19 mouse cellular contexts compared by ENCODE assay signal in genomic region chr17:63271000-63271399, GRCm38 (mm10).
"Had no signal": no experiment of that assay in that cellular context is flagged by ENCODE, and none has a peak within 500 bp of the region (broad histone marks: within the 10 kb centered on the region; RNA-seq: fewer than 3 reads in every experiment).

No protein-coding gene starts in this region.

- H3K27ac ChIP-seq: kidney, postnatal 0 days; layer of hippocampus, adult 2 months; limb, embryonic 13.5 days; liver, embryonic 12.5 days; liver, embryonic 15.5 days; lung, embryonic 15.5 days; macrophage; midbrain, embryonic 12.5 days; midbrain, embryonic 15.5 days; neural tube, embryonic 12.5 days; neural tube, embryonic 15.5 days; stomach, postnatal 0 days had no signal

- H3K36me3 ChIP-seq: limb, embryonic 13.5 days; liver, embryonic 12.5 days; liver, embryonic 15.5 days; lung, embryonic 15.5 days; midbrain, embryonic 12.5 days; midbrain, embryonic 15.5 days; neural tube, embryonic 12.5 days; neural tube, embryonic 15.5 days had no signal

- DNase-seq: kidney, adult 2 months; kidney, postnatal 25 days; liver; lung, adult 18-20 months; right cerebral cortex, postnatal 14 days; right cerebral cortex, postnatal 4 days; thymus, postnatal 25 days had no signal

- H3K9ac ChIP-seq: limb, embryonic 13.5 days; liver, embryonic 12.5 days; liver, embryonic 15.5 days; lung, embryonic 15.5 days; midbrain, embryonic 12.5 days; midbrain, embryonic 15.5 days; neural tube, embryonic 12.5 days; neural tube, embryonic 15.5 days had no signal

- H3K4me1 ChIP-seq: midbrain, embryonic 15.5 days; neural tube, embryonic 12.5 days had no signal

- H3K4me2 ChIP-seq: limb, embryonic 13.5 days; liver, embryonic 12.5 days; liver, embryonic 15.5 days; lung, embryonic 15.5 days; midbrain, embryonic 12.5 days; midbrain, embryonic 15.5 days; neural tube, embryonic 12.5 days; neural tube, embryonic 15.5 days had no signal

- H3K4me3 ChIP-seq: layer of hippocampus, adult 2 months; limb, embryonic 13.5 days; liver, embryonic 12.5 days; liver, embryonic 15.5 days; lung, embryonic 15.5 days; midbrain, embryonic 12.5 days; midbrain, embryonic 15.5 days; neural tube, embryonic 12.5 days; neural tube, embryonic 15.5 days had no signal

- H3K27me3 ChIP-seq: limb, embryonic 13.5 days; liver, embryonic 12.5 days; liver, embryonic 15.5 days; lung, embryonic 15.5 days; midbrain, embryonic 12.5 days; midbrain, embryonic 15.5 days; neural tube, embryonic 12.5 days; neural tube, embryonic 15.5 days had no signal

- H3K9me3 ChIP-seq: limb, embryonic 13.5 days; liver, embryonic 12.5 days; liver, embryonic 15.5 days; lung, embryonic 15.5 days; midbrain, embryonic 12.5 days; midbrain, embryonic 15.5 days; neural tube, embryonic 12.5 days; neural tube, embryonic 15.5 days had no signal

- ATAC-seq: liver, embryonic 12.5 days; midbrain, embryonic 15.5 days had no signal
